Mouse (Mus musculus): Measurements from ENCODE around the gene Gm11037.

Gm11037 gene

GRCm38 (mm10) chr2:131179246-131179886 lies 46.1 kb downstream of the Gm11037 start:
- no peak for DNase-seq (ENCODE audit: low read depth, low spot score)

GRCm38 (mm10) chr2:131179990-131180587 lies 46.8 kb downstream of the Gm11037 start, which contains the start of gene Cenpb:
Gene Cenpb (minus strand): TSS chr2:131180067.
- DNase-seq (ENCODE audit: low read depth, low spot score): peak; percentile 78

Measured in retina, postnatal 7 days (tissue).